Mouse (Mus musculus) layer of hippocampus, adult 2 months (tissue): ENCODE results near the gene Fam168a. TPM values are rescaled to one million over a fixed set of nuclear protein-coding genes. Genes with fewer than 3 reads are reported as not detected.

Experiments used
- DNase-seq, 2 experiments: peaks; one replicate each; pipeline ENCODE4 v3.0.0; 2022; ENCODE audit warnings: low spot score in 2 of 2
- H3K27ac ChIP-seq: fragments of 200-600 bp; 2 replicates; pipeline ENCODE4 v1.8.1; 2022
- H3K4me3 ChIP-seq: fragments of 200-600 bp; 2 replicates; pipeline ENCODE4 v1.8.1; 2022; ENCODE audit warnings: mild to moderate bottlenecking
- CTCF ChIP-seq: fragments of 200-600 bp; conservative IDR thresholded peaks from 2 replicates; pipeline ENCODE4 v1.8.1; 2022; ENCODE audit warnings: antibody characterized with exemption, mild to moderate bottlenecking, moderate library complexity
- long read RNA-seq, 2 experiments: library from polyadenylated mRNA; stranded (forward); transcript quantifications; one replicate each; pipeline ENCODE4 v2.0.0; 2021; ENCODE audit warnings: borderline mapping rate in 2 of 2
- total RNA-seq, 2 experiments: library from RNA; stranded (reverse); gene quantifications; 2 replicates each; pipeline ENCODE4 v1.2.3; 2021

Gene Fam168a
- 100 to 1,000 TPM; 220 to 229 TPM for total RNA-seq
- long read RNA-seq, experiment 1, full-length matches to known transcripts, result 12 of 53 reads
- long read RNA-seq, experiment 1, partial matches to known transcripts, result 8 of 53 reads
- long read RNA-seq, experiment 1, other reads (novel, unspliced or antisense), result 33 of 53 reads
- long read RNA-seq, experiment 2, full-length matches to known transcripts, result 21 of 77 reads
- long read RNA-seq, experiment 2, partial matches to known transcripts, result 9 of 77 reads
- long read RNA-seq, experiment 2, other reads (novel, unspliced or antisense), result 47 of 77 reads

DNA sequence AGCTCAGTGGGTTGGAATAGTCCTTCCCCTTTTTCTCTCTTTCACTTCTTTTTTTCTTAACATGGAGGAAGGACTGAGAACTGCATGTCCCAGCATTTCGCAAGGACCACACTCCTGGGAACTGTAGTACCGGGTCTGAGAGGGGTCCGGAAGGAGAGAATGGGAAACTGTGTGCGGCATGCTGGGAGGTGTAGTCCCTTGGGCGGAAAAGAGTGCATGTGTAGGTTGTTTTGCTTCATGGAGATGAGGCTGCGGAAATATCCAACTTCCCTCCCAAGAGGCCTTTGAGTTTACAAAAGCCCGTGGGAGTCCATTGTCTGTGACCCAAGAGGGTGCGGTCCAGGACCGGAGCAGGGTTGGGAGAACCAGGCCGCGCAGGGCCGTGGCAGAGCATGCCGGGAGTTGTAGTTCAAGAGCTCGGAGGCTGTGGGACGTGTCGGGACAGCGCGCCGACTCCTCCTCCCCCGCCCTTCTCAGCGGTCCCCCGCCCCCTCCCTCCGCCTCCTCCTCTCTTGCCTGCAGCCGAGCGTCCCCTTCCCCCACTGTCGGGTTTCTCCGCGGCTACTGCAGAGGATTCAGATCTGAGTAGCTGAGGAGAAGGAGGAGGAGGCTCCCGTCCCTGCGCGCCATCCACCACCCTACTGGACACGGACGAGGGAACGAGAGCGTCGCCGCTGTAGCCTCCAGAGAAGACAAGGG lies at the start of gene Fam168a:
Gene Fam168a (plus strand): TSS at position 493 of the 699 bp plus-strand sequence.
- DNase-seq, result peak; percentile 91 to 95
- H3K4me3 ChIP-seq, result peak within 1 kb of the TSS; percentile 96
- peak; percentile 67 for TF ChIP-seq CTCF

DNA sequence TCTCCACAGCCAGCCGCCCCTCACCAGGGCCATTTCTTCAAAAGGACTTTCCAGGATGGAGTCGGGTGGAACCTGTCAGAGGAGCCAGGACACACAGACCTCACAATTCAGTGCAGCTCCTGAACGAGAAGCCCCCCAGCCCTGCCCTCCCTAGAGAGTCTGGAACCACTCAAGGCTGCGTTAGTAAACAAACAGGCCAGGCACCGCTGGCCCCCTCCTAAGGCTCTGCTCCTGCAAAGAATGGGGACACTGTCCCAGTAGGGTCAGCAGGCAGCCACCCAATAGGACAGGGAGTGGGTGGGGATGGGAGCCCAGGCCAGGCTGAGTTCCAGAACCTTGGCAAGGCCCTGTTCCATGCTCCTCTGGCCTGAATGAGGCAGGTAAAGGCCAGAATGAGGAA lies 49.7 kb upstream of the Fam168a start:
- H3K4me3 ChIP-seq, result peak overlapping the region; percentile 48
- peak overlapping the region; percentile 92 for H3K27ac ChIP-seq
- no peak for TF ChIP-seq CTCF
- peak; percentile 60 to 72 for DNase-seq

More for the DNA sequence above, at the start of gene Fam168a:
- H3K27ac ChIP-seq, result peak within 1 kb of the TSS; percentile 99

GRCm38 (mm10) chr7:100658093-100658578 lies 48.3 kb upstream of the Fam168a start:
- no peak for TF ChIP-seq CTCF
- Histone ChIP-seq H3K27ac (peak overlapping the region; percentile 92), H3K4me3 (peak overlapping the region; percentile 37)
- no peak for DNase-seq

GRCm38 (mm10) chr7:100661264-100661663 lies 45.2 kb upstream of the Fam168a start:
- Histone ChIP-seq H3K4me3 (no peak overlapping the region), H3K27ac (no peak overlapping the region)
- no peak for TF ChIP-seq CTCF
- DNase-seq, result no peak

DNA sequence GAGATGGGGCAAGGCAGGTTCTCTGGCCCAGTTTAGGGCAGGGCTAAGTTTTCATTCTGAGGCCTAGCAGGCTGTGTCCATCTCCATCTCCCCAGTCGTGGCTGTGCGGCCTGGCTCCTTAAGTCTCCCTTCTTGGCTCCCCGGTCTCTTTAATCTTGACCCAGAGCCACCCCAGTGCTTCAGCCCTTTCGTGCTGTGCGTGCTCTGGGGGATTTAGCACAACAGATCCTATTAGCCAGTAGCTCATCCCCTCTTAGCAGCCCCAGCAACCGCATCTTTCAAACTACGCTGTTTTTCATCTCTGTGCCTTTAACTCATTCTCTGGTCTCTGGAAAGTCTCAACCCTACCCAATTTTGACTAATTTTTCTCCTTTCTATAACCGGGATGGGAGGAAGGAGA lies 44.2 kb upstream of the Fam168a start, which contains the start of gene Plekhb1:
Gene Plekhb1 (minus strand): TSS at position 184 of the 400 bp plus-strand sequence.
- no peak for TF ChIP-seq CTCF
- DNase-seq, result no peak
- Histone ChIP-seq H3K27ac (peak within 1 kb of the TSS; percentile 12; the same call in 1 of the 2 replicates), H3K4me3 (peak within 1 kb of the TSS; percentile 3; the same call in 1 of the 2 replicates)

- Histone ChIP-seq H3K27ac (peak overlapping the region; percentile 37; the same call in 1 of the 2 replicates), H3K4me3 (peak overlapping the region; percentile 3; the same call in 1 of the 2 replicates)
- DNase-seq, result peak; percentile 82 to 89
- peak; percentile 99 for TF ChIP-seq CTCF
These were observed 43.2 kb upstream of the Fam168a start for GRCm38 (mm10) chr7:100663190-100663589.

DNA sequence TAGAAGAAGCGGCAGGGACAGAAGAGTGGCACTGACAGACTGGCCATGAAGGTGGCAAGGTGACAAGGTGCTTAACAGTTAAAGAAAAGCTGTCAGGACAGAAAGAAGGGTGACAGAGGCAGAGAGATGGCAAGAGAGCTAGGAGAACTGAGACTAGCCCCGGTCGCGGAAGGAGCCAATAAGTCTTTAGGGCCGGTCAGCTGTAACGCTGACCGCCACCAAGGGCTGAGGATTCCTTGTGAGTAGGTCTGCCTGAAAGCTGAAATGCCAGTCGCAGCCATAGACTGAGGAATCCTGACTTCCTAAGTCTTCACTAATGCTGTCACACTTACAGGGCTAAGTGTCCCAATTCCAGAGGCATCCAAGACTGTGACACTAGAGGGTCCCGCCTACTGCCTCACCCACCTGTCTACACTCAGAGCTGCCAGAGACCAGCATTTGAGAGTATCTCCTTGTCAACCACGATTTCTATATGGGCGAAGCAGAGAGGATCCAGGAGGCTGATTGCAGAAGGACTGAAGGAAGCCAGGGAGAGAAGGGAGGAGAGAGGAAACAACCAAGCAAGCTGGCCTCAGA lies 42.6 kb upstream of the Fam168a start:
- no peak for DNase-seq
- peak overlapping the region; percentile 37; the same call in 1 of the 2 replicates for H3K27ac ChIP-seq

DNA sequence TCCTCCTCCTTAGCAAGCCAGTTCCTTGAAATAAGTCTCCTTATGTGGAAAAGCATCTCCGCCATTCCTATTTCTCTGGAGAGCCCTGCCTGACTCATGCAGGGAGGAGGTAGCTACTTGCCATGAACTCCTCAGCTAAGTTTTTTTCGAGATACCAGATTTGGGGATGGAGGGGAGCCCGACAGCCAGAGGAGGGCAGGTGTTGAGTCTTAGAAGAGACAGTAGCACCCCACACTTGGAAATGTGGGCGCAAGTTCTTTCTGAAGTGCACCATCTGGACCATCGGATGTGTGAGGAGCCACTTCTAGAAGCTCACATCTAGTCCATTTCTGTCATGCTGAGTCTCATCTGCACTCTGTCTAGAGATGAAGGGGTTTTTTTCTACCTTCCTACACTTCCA lies 35.8 kb upstream of the Fam168a start:
- TF ChIP-seq CTCF, result no peak
- no peak for DNase-seq
- no peak overlapping the region for H3K4me3 ChIP-seq
- no peak overlapping the region for H3K27ac ChIP-seq

More for the DNA sequence above, 42.6 kb upstream of the Fam168a start:
- no peak overlapping the region for H3K4me3 ChIP-seq
- TF ChIP-seq CTCF, result no peak

DNA sequence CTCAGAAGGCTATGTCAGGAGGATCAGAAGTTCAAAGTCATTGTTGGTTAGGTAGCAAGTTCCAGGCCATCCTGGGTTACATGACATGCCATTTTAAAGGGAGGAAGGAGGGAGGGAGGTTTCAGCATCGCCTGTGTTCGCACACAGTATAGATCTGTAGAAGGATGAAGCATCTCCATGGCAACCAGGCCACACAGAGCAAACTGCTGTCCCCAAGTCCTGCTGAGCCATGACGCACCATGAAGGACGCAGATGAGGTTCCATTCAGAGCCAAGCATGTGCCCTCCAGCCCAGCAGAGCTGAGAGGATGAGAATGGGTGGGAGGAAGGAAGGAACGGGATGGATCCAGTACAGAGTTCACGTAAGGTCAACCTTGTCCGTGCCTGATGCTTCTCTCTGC lies 33.0 kb upstream of the Fam168a start:
- DNase-seq, result no peak
- Histone ChIP-seq H3K4me3 (no peak overlapping the region), H3K27ac (no peak overlapping the region)
- TF ChIP-seq CTCF, result no peak

DNA sequence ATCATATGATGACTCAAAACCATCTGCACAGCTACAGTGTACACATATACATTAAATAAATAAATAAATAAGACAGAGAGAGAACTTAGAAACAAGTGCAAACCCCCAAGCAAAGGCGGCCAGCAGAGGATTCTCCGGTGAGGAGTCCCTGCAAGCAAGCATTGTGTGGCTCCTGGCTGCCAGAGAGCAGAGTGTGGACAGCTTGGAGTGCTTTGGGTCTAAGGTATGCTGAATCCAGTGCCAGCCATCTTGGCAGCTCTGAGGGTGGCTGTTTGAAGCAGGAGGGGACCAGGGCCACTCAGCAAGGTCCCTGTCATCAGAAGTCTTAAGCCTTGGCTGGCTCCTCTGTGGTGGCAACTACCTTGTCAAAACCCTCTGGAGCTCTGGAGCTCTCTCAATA lies 31.5 kb upstream of the Fam168a start:
- TF ChIP-seq CTCF, result no peak
- no peak for DNase-seq
- Histone ChIP-seq H3K4me3 (no peak overlapping the region), H3K27ac (no peak overlapping the region)

DNA sequence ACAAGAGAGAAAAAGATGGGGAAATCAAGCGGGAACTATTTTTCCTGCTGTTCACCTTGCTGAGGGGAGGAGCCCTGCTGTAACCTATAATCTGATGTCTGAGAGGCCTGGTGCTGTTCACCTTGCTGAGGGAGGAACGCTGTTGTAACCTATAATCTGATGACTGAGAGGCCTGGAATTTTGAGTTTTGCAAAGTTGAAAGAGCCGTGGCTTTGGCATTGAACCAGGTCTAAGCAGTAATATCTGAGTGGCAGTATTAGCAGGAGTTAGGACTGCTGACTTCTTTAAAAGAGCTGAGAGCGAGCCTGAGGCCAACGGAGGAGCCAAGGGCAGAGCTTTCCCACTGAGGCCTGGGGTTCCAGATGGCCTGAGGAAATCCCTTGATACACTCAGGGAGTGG lies 28.4 kb upstream of the Fam168a start:
- no peak overlapping the region for H3K4me3 ChIP-seq
- TF ChIP-seq CTCF, result no peak
- DNase-seq, result no peak
- no peak overlapping the region for H3K27ac ChIP-seq

- no peak overlapping the region for H3K27ac ChIP-seq
- no peak for TF ChIP-seq CTCF
- no peak for DNase-seq
These were observed 27.2 kb upstream of the Fam168a start for GRCm38 (mm10) chr7:100678948-100679880.

More at GRCm38 (mm10) chr7:100678948-100679880, 27.2 kb upstream of the Fam168a start:
- H3K4me3 ChIP-seq, result no peak overlapping the region
